Mouse (Mus musculus) lung, embryonic 15.5 days (tissue): ENCODE measurements around the gene Lgr4. TPM values are rescaled to one million over a fixed set of nuclear protein-coding genes. Genes with fewer than 3 reads are reported as not detected.

Experiments used
- ATAC-seq: fragments of 200-750 bp; cut with Nextera tagmentation; 2 replicates; pipeline ENCODE4 v1.8.0; 2017; ENCODE audit warnings: moderate number of reproducible peaks, borderline replicate concordance; ENCODE audit not compliant: low FRiP score, low TSS enrichment; ENCODE audit errors: extremely low read depth
- H3K27ac ChIP-seq: fragments of 300-500 bp; sonication (generic); 2 replicates; pipeline ENCODE4 v1.5.1; 2015; ENCODE audit warnings: moderate library complexity, mild to moderate bottlenecking, inconsistent platforms
- H3K27me3 ChIP-seq: fragments of 300-500 bp; sonication (generic); 2 replicates; pipeline ENCODE4 v1.6.1; 2015; ENCODE audit warnings: inconsistent platforms
- H3K36me3 ChIP-seq: fragments of 300-500 bp; sonication (generic); 2 replicates; pipeline ENCODE4 v1.6.1; 2015; ENCODE audit warnings: inconsistent platforms
- H3K4me1 ChIP-seq: fragments of 300-500 bp; sonication (generic); 2 replicates; pipeline ENCODE4 v1.6.1; 2015; ENCODE audit warnings: inconsistent platforms
- H3K4me2 ChIP-seq: fragments of 300-500 bp; sonication (generic); 2 replicates; pipeline ENCODE4 v1.6.1; 2015; ENCODE audit warnings: inconsistent platforms, mild to moderate bottlenecking, moderate library complexity
- H3K4me3 ChIP-seq: fragments of 300-500 bp; sonication (generic); 2 replicates; pipeline ENCODE4 v1.5.1; 2015; ENCODE audit warnings: mild to moderate bottlenecking, inconsistent platforms
- H3K9ac ChIP-seq: fragments of 300-500 bp; sonication (generic); 2 replicates; pipeline ENCODE4 v1.6.1; 2015; ENCODE audit warnings: inconsistent platforms
- H3K9me3 ChIP-seq: fragments of 300-500 bp; sonication (generic); 2 replicates; pipeline ENCODE4 v1.6.1; 2016; ENCODE audit warnings: inconsistent platforms
- WGBS: fragments of 180-500 bp; shearing (Covaris S2); methylation state at CpG from one replicate; pipeline ENCODE4 v1.1.7; 2015; 5-methylcytosine and 5-hydroxymethylcytosine counted together
- polyA plus RNA-seq: library from polyadenylated mRNA; unstranded; fragments of >200 nt; fragmentation: Nextera tagmentation; extraction: Ambion mirVana; gene quantifications from 2 replicates; pipeline ENCODE4 v1.2.1, GENCODE M21; 2015

The Lgr4 gene
- polyA plus RNA-seq, 1 experiment from 2014 or later, result 3.0 TPM

DNA sequence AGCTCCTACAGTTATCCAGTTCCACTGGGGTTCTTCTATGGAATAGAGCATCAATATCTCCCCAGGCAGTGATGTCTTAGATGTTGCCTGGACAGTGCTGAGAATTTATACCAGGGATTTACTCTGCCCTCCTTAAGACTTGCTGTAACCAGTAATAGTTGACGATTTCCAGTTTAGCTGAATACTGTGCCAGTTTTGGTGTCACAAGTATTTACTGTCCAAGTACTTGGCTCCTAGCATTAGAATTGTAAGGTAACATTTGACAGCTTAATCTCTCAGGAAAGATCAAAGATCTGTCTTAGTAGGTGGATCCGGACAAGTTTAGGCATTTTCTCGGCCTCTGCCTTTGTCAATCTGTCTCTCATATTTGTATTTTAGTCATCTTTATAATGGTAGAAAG lies 5.6 kb downstream of the Lgr4 start:
- Histone ChIP-seq H3K4me3 (no peak overlapping the region), H3K9me3 (no peaks in the 10 kb centered on the region), H3K27me3 (peaks cover 32% of the 10 kb centered on the region; the same call in 1 of the 2 replicates), H3K36me3 (no peaks in the 10 kb centered on the region), H3K9ac (no peak overlapping the region), H3K4me1 (peaks cover 14% of the 10 kb centered on the region), H3K27ac (no peak overlapping the region), H3K4me2 (no peak overlapping the region)
- WGBS, result 84% methylated on average over 3 of the region's 3 CpGs
- no peak for ATAC-seq

- Histone ChIP-seq H3K4me3 (no peak overlapping the region), H3K36me3 (no peaks in the 10 kb centered on the region), H3K27me3 (peaks cover 25% of the 10 kb centered on the region; the same call in 1 of the 2 replicates), H3K9me3 (no peaks in the 10 kb centered on the region), H3K9ac (no peak overlapping the region), H3K27ac (no peak overlapping the region), H3K4me1 (peaks cover 6% of the 10 kb centered on the region), H3K4me2 (no peak overlapping the region)
- no peak for ATAC-seq
- 94% methylated on average over 3 of the region's 3 CpGs for WGBS
These were observed 6.5 kb downstream of the Lgr4 start for GRCm38 (mm10) chr2:109923945-109924344.

DNA sequence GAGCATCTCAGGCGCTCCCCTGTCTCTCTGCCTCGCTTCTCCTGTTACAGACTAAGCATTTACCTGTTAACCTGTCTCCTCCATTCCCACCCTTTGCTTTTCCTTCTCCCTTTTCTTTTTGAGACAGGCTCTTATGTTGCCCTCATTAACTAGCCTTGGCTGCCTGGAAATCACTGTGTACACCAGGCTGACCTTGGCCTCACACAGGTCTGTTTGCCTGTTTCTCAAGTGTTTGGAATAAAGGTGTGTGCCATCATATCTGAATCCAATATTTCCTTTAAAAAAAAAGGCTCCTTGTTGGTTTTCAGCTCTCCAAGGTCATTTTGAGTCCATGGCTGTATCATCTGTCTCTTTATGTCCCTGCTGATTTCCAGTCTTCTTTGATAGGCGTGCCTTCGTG lies 9.5 kb downstream of the Lgr4 start:
- H3K9ac ChIP-seq, result no peak overlapping the region
- no peak for ATAC-seq
- H3K27me3 ChIP-seq, result peaks cover 6% of the 10 kb centered on the region; the same call in 1 of the 2 replicates
- H3K4me3 ChIP-seq, result no peak overlapping the region
- no peaks in the 10 kb centered on the region for H3K36me3 ChIP-seq
- H3K9me3 ChIP-seq, result no peaks in the 10 kb centered on the region
- no peaks in the 10 kb centered on the region for H3K4me1 ChIP-seq
- 77% methylated on average over 4 of the region's 4 CpGs for WGBS
- H3K4me2 ChIP-seq, result no peak overlapping the region
- H3K27ac ChIP-seq, result no peak overlapping the region

DNA sequence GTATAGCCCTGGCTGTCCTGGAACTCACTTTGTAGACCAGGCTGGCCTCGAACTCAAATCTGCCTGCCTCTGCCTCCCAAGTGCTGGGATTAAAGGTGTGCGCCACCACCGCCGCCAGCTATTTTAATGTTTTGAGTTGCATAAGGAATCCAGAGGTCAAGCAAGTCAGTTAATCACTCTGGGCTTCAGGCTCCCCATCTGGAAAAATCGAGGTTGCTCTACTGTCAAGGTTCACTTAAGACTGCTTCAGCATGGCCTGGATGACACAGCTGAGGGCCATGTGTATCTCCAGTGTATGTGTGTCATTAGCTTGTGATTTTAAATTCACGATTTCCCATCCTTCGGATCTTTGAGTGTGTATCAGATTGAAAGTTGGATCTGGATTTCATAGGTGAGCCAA lies 10.0 kb downstream of the Lgr4 start:
- H3K4me3 ChIP-seq, result no peak overlapping the region
- no peaks in the 10 kb centered on the region for H3K36me3 ChIP-seq
- no peak overlapping the region for H3K9ac ChIP-seq
- H3K27me3 ChIP-seq, result peaks cover 6% of the 10 kb centered on the region; the same call in 1 of the 2 replicates
- H3K27ac ChIP-seq, result no peak overlapping the region
- WGBS, result 82% methylated on average over 7 of the region's 7 CpGs
- no peak overlapping the region for H3K4me2 ChIP-seq
- no peaks in the 10 kb centered on the region for H3K4me1 ChIP-seq
- no peaks in the 10 kb centered on the region for H3K9me3 ChIP-seq
- ATAC-seq, result no peak

GRCm38 (mm10) chr2:109927876-109928275 lies 10.4 kb downstream of the Lgr4 start:
- no peaks in the 10 kb centered on the region for H3K36me3 ChIP-seq
- peaks cover 6% of the 10 kb centered on the region; the same call in 1 of the 2 replicates for H3K27me3 ChIP-seq
- H3K9ac ChIP-seq, result no peak overlapping the region
- H3K4me3 ChIP-seq, result no peak overlapping the region
- H3K27ac ChIP-seq, result no peak overlapping the region
- no peaks in the 10 kb centered on the region for H3K9me3 ChIP-seq
- no peak for ATAC-seq
- H3K4me1 ChIP-seq, result no peaks in the 10 kb centered on the region
- H3K4me2 ChIP-seq, result no peak overlapping the region

DNA sequence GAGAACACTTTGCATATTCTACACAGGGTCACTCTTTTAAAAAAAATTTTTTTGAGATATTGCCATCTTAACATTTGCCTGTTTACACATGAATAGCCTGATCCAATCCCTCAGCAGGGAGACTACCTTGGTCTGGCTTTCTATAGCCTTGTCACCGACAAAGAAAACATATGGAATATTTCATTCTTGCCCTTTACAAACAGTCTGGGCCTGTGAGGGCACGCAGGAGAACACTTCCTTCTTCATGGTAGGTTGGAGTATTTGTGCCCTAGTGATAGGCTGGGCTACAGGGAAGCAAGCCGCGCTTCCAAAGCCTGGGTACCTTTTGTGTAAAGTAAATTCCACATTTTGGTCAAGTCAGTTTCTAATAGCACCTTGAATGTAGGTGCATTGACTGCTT lies 11.3 kb downstream of the Lgr4 start:
- H3K4me1 ChIP-seq, result no peaks in the 10 kb centered on the region
- no peak overlapping the region for H3K4me2 ChIP-seq
- peaks cover 6% of the 10 kb centered on the region; the same call in 1 of the 2 replicates for H3K27me3 ChIP-seq
- H3K4me3 ChIP-seq, result no peak overlapping the region
- ATAC-seq, result no peak
- no peaks in the 10 kb centered on the region for H3K9me3 ChIP-seq
- H3K9ac ChIP-seq, result no peak overlapping the region
- 39% methylated on average over 4 of the region's 4 CpGs for WGBS
- H3K27ac ChIP-seq, result no peak overlapping the region
- H3K36me3 ChIP-seq, result no peaks in the 10 kb centered on the region

GRCm38 (mm10) chr2:109929256-109929655 lies 11.8 kb downstream of the Lgr4 start:
- H3K9ac ChIP-seq, result no peak overlapping the region
- H3K4me2 ChIP-seq, result no peak overlapping the region
- WGBS, result 60% methylated on average over 3 of the region's 3 CpGs
- no peaks in the 10 kb centered on the region for H3K36me3 ChIP-seq
- peaks cover 4% of the 10 kb centered on the region; the same call in 1 of the 2 replicates for H3K27me3 ChIP-seq
- no peaks in the 10 kb centered on the region for H3K4me1 ChIP-seq
- ATAC-seq, result no peak
- H3K27ac ChIP-seq, result no peak overlapping the region
- no peaks in the 10 kb centered on the region for H3K9me3 ChIP-seq
- no peak overlapping the region for H3K4me3 ChIP-seq

GRCm38 (mm10) chr2:109930366-109930765 lies 12.9 kb downstream of the Lgr4 start:
- WGBS, result 91% methylated on average over 5 of the region's 5 CpGs

GRCm38 (mm10) chr2:109930771-109931170 lies 13.3 kb downstream of the Lgr4 start:
- 94% methylated on average over 4 of the region's 4 CpGs for WGBS
- Histone ChIP-seq H3K9me3 (no peaks in the 10 kb centered on the region), H3K4me3 (no peak overlapping the region), H3K27ac (no peak overlapping the region), H3K27me3 (peaks cover 4% of the 10 kb centered on the region; the same call in 1 of the 2 replicates), H3K4me1 (no peaks in the 10 kb centered on the region), H3K9ac (no peak overlapping the region), H3K36me3 (no peaks in the 10 kb centered on the region), H3K4me2 (no peak overlapping the region)
- no peak for ATAC-seq

More at GRCm38 (mm10) chr2:109930366-109930765, 12.9 kb downstream of the Lgr4 start:
- H3K4me1 ChIP-seq, result no peaks in the 10 kb centered on the region
- no peak overlapping the region for H3K27ac ChIP-seq
- no peak overlapping the region for H3K4me3 ChIP-seq
- ATAC-seq, result no peak
- H3K9ac ChIP-seq, result no peak overlapping the region
- H3K9me3 ChIP-seq, result no peaks in the 10 kb centered on the region
- no peaks in the 10 kb centered on the region for H3K36me3 ChIP-seq
- no peak overlapping the region for H3K4me2 ChIP-seq
- peaks cover 4% of the 10 kb centered on the region; the same call in 1 of the 2 replicates for H3K27me3 ChIP-seq

- no peak for ATAC-seq
- WGBS, result 31% methylated on average over 13 of the region's 13 CpGs
- no peaks in the 10 kb centered on the region for H3K4me1 ChIP-seq
- H3K27ac ChIP-seq, result no peak overlapping the region
- H3K36me3 ChIP-seq, result no peaks in the 10 kb centered on the region
- no peak overlapping the region for H3K4me2 ChIP-seq
- no peak overlapping the region for H3K4me3 ChIP-seq
- no peaks in the 10 kb centered on the region for H3K9me3 ChIP-seq
- H3K27me3 ChIP-seq, result peaks cover 4% of the 10 kb centered on the region; the same call in 1 of the 2 replicates
- no peak overlapping the region for H3K9ac ChIP-seq
These were observed 14.7 kb downstream of the Lgr4 start for GRCm38 (mm10) chr2:109931978-109932780.

- H3K9ac ChIP-seq, result no peak overlapping the region
- H3K27me3 ChIP-seq, result peaks cover 4% of the 10 kb centered on the region; the same call in 1 of the 2 replicates
- no peaks in the 10 kb centered on the region for H3K36me3 ChIP-seq
- WGBS, result 61% methylated on average over 3 of the region's 3 CpGs
- no peak overlapping the region for H3K27ac ChIP-seq
- ATAC-seq, result no peak
- no peaks in the 10 kb centered on the region for H3K9me3 ChIP-seq
- H3K4me2 ChIP-seq, result no peak overlapping the region
- H3K4me1 ChIP-seq, result no peaks in the 10 kb centered on the region
- no peak overlapping the region for H3K4me3 ChIP-seq
These were observed 15.7 kb downstream of the Lgr4 start for GRCm38 (mm10) chr2:109933151-109933550.

- Histone ChIP-seq H3K4me3 (no peak overlapping the region), H3K27me3 (peaks cover 4% of the 10 kb centered on the region; the same call in 1 of the 2 replicates), H3K4me1 (no peaks in the 10 kb centered on the region), H3K9me3 (no peaks in the 10 kb centered on the region), H3K36me3 (no peaks in the 10 kb centered on the region), H3K27ac (no peak overlapping the region), H3K4me2 (no peak overlapping the region), H3K9ac (no peak overlapping the region)
- WGBS, result 56% methylated on average over 4 of the region's 4 CpGs
- no peak for ATAC-seq
These were observed 16.6 kb downstream of the Lgr4 start for GRCm38 (mm10) chr2:109934086-109934485.
